Mouse (Mus musculus) fibroblast of lung, adult 2 months (primary cell): ENCODE data around the gene Rad51b.

Experiments used
- DNase-seq: peaks from one replicate; pipeline ENCODE4 v3.0.0-alpha.2; 2011; ENCODE audit warnings: low read depth

The Rad51b gene

GRCm38 (mm10) chr12:79330571-79330970 lies 33.5 kb downstream of the Rad51b start:
- no peak for DNase-seq

GRCm38 (mm10) chr12:79331722-79332121 lies 34.6 kb downstream of the Rad51b start:
- DNase-seq: no peak

DNA sequence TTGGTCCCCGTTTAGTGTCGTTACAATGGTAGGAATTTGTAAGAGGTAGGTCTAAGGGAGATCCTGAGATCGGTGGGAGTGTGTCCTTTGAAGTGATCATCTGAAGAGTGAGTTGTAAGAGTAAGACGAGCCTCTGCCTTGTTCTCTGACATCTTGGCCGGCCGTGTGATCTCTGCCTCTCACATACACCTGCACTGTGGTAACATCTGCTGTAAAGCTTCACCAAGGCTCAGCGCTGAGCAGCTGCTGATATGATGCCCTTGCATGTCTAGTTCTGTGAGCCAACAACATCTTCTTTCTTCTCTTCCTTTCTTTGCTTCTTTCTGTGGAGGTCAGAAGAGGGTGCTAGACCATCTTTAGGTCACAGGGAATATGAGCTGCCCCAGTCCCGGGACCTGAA lies 41.7 kb downstream of the Rad51b start:
- DNase-seq: no peak

GRCm38 (mm10) chr12:79340513-79340912 lies 43.4 kb downstream of the Rad51b start:
- DNase-seq: no peak

DNA sequence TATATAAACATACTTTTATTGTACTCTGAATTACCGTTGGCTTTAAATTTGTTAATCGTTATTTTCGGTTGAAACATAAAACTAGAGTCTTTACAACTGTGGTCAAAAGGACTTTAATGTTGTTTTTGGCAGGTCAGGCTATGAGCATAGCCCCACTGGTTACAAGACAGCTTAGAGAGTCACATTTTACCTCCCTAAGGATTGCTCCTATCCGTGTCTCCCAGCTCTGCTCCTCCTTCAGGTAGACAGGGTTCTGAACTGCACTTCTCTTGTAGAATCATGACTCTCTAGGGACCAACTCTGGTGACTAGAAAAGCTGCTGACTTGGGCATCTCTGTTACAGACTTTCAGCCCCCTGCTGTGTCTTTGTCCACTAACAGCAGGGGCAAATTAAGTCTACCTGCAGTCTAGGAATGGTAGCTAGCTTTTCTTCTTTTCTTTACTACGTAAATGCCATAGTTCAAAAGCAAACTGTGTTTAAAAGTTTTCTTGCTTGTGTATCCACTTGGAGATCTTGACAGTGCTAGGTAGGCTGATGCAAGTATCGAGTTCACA lies 44.3 kb downstream of the Rad51b start:
- no peak for DNase-seq

DNA sequence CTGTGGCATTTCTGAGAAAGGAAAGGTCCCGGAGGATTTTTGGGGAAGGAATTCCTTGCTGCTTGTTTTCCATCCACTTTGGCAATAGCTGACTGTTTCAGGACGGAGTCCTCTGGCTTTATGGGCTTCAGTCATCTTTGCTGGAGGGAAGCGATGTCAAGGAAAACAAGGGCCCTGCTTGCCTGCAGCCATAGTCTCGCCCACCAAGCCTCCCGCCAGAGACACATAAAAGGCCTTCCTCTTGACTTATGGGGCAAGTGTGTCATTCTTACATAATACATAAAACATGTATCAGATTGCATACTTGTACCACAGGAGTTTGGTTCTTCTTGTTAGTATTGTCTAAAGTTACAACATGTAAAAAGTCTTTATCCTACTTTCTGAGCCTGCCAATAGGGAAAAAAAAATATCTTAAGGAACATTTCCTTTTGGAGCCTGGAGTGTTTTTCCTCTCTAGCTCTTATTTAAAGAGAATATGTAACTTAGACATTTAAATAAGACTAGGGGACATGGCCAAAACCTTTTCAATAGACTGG lies 49.2 kb downstream of the Rad51b start:
- no peak for DNase-seq

DNA sequence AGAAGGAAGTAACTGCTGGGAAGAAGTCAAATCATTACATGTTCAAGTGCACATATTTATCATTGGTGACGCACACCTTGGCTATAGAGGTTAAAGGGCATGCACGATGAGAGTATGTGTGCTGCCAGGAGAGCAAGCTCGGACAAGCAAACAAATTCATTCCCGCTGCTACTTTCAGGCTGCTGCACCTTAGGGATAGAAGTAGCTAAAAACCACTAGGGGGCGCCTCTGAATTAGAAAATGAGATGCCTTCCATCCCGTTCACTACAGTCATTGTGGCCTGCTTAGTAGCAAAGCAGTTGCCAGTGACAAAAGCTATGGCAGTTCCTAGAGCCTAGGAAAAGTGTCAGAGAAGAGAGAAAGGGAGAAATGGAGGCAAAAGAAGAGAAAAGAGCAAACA lies 50.6 kb downstream of the Rad51b start:
- peak; percentile 63 for DNase-seq

DNA sequence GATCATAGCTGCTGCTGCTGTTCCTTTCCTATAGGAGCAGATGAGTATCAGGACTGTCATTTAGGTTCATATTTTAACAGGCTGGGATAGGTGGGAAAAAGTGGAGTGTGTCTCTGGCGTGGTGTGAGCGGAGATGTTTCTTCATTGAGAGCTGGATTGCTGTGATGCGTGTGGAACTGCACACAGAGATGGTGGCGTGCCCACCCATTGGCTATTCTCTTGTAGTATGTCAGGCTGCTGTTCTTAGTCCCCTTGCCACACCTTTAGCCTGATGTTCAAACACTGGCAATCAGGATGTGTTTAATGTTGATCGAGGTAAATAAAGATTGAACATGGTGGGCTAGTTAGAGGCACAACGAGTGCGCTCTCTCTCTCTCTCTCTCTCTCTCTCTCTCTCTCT lies 54.4 kb downstream of the Rad51b start:
- DNase-seq: no peak

GRCm38 (mm10) chr12:79352086-79352741 lies 55.1 kb downstream of the Rad51b start:
- DNase-seq: no peak

GRCm38 (mm10) chr12:79352742-79353114 lies 55.6 kb downstream of the Rad51b start:
- DNase-seq: no peak

DNA sequence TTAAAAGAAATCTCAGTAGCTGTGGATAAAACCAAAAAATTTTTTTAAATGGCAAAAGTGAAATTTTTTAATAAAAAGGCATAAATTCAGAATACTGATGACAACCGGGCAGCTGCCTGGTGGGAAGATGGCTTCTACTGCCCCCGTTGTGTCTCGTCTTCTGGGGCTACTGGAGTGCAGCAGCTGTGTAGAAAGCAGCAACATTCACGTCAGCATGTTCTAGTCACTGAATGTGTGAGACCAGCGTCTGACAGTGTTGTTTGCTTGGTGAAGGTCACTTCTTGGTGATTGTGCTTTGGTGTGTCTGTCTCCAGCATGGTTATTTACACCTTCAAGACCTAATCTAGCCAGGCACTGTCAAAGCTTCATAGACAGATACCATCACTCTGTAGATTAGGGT lies 56.3 kb downstream of the Rad51b start:
- DNase-seq: no peak

GRCm38 (mm10) chr12:79354621-79355020 lies 57.5 kb downstream of the Rad51b start:
- DNase-seq: peak; percentile 95

- no peak for DNase-seq
Observed at GRCm38 (mm10) chr12:79356138-79356537, 59.1 kb downstream of the Rad51b start.

DNA sequence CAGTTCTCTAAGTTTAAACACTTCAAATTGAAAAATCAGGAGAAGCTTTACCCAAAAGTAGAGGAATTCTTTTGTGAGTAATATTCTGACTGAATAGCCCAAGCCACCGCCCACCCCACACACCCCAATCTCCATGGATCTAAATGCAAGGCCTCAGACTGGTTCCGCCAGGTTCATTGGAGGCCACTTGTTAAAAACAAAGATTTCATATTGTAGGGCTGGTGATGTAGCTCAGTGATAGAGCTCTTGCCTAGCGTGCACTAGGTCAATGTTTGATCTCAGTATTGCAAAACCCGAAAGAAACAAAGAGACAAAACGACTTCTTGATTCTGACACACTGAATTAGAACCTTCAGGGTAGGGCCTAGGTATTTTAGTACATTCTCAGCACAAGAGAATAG lies 60.5 kb downstream of the Rad51b start:
- no peak for DNase-seq

- no peak for DNase-seq
Observed at GRCm38 (mm10) chr12:79358613-79359218, 61.6 kb downstream of the Rad51b start.

- DNase-seq: no peak
Observed at GRCm38 (mm10) chr12:79359404-79359803, 62.3 kb downstream of the Rad51b start.

DNA sequence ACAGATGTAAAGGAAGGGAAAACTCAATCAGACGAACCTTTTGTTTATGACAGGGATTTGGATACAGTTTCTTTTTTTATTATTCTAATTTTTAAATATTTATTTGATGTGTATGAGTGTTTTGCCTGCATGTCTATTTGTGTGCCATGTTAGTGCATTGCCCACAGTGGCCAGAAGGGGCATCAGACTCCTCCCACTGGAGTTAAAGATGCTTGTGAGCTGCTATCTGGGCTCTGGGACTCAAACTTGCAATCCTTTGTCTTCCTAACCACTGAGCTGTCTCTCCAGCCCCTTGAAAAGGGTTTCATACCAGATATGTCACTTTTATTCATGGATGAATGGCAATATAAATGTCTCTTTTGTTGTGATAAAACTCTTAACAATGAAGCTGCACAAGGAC lies 65.1 kb downstream of the Rad51b start:
- DNase-seq: no peak

DNA sequence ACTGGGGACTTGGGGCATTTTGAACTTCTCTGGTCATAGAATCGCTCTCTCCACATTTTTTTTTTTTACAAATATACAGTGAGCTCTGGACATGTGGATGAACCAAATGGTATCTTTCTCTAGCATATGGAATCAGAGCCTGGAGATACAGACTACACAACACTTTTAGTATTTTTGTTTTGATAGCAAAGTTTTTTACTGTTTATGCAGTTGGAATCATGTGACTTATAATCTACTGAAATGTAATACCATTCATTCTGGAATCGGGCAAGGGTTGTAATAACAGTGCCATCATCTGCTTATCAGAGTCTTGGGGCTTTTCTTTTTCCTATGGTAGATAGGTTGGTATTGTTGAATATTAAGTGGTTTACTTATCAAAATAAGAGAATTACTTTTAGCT lies 67.2 kb downstream of the Rad51b start:
- no peak for DNase-seq

DNA sequence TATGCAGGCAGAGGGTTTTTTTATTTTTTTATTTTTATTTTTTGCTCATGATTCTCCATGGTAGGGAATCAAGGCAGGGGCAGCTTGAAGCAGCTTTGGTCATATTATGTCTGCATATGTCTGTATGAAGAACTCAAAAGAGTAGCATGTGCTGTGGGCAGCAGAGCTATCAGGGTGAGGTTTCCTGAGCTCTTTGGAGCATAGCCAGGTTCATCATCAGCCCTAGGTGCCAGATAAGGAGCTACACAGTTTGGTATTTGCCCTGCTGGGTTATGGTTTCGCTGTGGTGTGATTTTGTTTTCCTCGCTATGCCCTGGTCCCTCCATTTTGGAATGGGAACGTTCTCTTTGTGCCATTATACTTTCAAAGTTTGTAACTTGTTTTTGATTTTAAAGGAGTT lies 71.7 kb downstream of the Rad51b start:
- no peak for DNase-seq

- no peak for DNase-seq
Observed at GRCm38 (mm10) chr12:79369512-79370165, 72.6 kb downstream of the Rad51b start.

DNA sequence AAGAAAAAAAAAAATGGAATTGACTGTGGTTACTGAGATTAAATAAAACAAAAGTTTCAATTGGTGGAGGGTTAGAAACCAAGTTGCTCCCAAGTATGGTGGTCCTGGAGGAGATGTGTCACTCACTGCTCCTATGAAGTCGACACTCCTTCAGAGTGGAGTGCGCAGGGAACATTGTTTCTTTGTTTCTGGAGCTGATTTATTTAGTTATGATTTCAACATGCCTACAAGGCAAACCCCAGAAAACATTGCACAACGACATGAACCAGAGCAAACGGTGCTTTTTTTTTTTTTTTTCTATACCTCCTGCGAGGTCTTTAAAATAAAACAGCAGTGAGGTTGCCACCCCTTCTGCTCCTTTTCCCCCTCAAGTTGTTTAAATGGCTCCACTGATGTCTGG lies 75.6 kb downstream of the Rad51b start:
- no peak for DNase-seq

DNA sequence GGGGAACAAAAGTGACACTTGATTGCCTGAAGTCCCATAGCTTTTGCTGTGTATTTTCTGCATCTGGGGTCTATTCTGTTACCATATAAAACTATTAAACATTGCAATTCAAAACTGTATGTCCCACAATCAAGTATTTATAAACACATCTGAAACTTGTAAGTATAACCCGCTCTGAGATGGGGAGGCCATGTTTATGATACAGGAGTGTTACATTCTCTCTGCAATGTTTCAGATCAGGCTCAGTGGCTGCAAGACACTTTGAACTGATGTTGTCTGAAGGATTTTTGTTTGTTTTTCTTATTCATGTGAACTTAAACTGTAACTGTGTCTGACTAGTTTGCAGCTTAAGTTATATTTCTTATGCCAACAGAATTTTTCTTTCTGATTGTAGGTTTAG lies 80.3 kb downstream of the Rad51b start:
- no peak for DNase-seq

GRCm38 (mm10) chr12:79377861-79378260 lies 80.8 kb downstream of the Rad51b start:
- DNase-seq: no peak
